Mouse (Mus musculus) neural tube, embryonic 14.5 days (tissue): ENCODE measurements around the gene Arhgap31. TPM values are rescaled to one million over a fixed set of nuclear protein-coding genes. Genes with fewer than 3 reads are reported as not detected.

Source experiments
- polyA plus RNA-seq: library from polyadenylated mRNA; unstranded; fragments of >200 nt; fragmentation: Nextera tagmentation; extraction: Ambion mirVana; gene quantifications from 2 replicates; pipeline ENCODE4 v1.2.1, GENCODE M21; 2014

The Arhgap31 gene
- polyA plus RNA-seq, 1 experiment from 2014 or later, result 3.8 TPM

Other genes with a start within 250 kb of the Arhgap31 start
- gene Timmdc1, start 190.6 kb downstream of the Arhgap31 start, polyA plus RNA-seq, result 31.9 and 33.2 TPM in 2 replicates
- 57.0 and 64.2 TPM in 2 replicates for gene Poglut1, start 163.0 kb downstream of the Arhgap31 start, polyA plus RNA-seq
- gene Tmem39a, start 154.6 kb downstream of the Arhgap31 start, polyA plus RNA-seq, result 30.8 and 44.0 TPM in 2 replicates
- gene B4galt4, start 29.0 kb upstream of the Arhgap31 start, polyA plus RNA-seq, result 32.7 and 34.9 TPM in 2 replicates
- gene Upk1b, start 87.1 kb upstream of the Arhgap31 start, polyA plus RNA-seq, result not detected in 2 replicates
- gene 4930435E12Rik, start 115.5 kb upstream of the Arhgap31 start, polyA plus RNA-seq, result not detected in 2 replicates
- gene Igsf11, start 179.4 kb upstream of the Arhgap31 start, polyA plus RNA-seq, result 3.5 and 3.7 TPM in 2 replicates